Mouse (Mus musculus): Measurements from ENCODE around the gene C2cd4d.

The C2cd4d gene

GRCm38 (mm10) chr3:94413031-94413679 is 50.9 kb downstream of the C2cd4d start, which contains the start of gene Tdrkh:
Tdrkh (plus strand) TSS chr3:94413273.
- peak; percentile 83 to 93 for DNase-seq (ENCODE audit: low spot score in 2 of 2)

Measured in urinary bladder, postnatal 36 days (tissue).